Mouse (Mus musculus) limb, embryonic 13.5 days (tissue): ENCODE measurements around the gene Dad1. TPM values are rescaled to one million over a fixed set of nuclear protein-coding genes. Genes with fewer than 3 reads are reported as not detected.

Experiments
- ATAC-seq: fragments of 200-750 bp; cut with Nextera tagmentation; 2 replicates; pipeline ENCODE4 v1.8.0; 2017; ENCODE audit warnings: low read depth, moderate number of reproducible peaks, moderate TSS enrichment; ENCODE audit not compliant: low FRiP score
- H3K27ac ChIP-seq: fragments of 300-500 bp; sonication (generic); 2 replicates; pipeline ENCODE4 v1.5.1; 2015; ENCODE audit warnings: inconsistent platforms, mild to moderate bottlenecking, moderate library complexity
- H3K27me3 ChIP-seq: fragments of 300-500 bp; sonication (generic); 2 replicates; pipeline ENCODE4 v1.6.1; 2015; ENCODE audit warnings: mild to moderate bottlenecking, inconsistent platforms
- H3K36me3 ChIP-seq: fragments of 300-500 bp; sonication (generic); 2 replicates; pipeline ENCODE4 v1.6.1; 2015; ENCODE audit warnings: inconsistent platforms, mild to moderate bottlenecking, moderate library complexity
- H3K4me1 ChIP-seq: fragments of 300-500 bp; sonication (generic); 2 replicates; pipeline ENCODE4 v1.6.1; 2015; ENCODE audit warnings: inconsistent platforms
- H3K4me2 ChIP-seq: fragments of 300-500 bp; sonication (generic); replicated peaks from 2 replicates; pipeline ENCODE4 v1.6.1; 2015; ENCODE audit warnings: inconsistent platforms, mild to moderate bottlenecking, moderate library complexity
- H3K4me3 ChIP-seq: fragments of 300-500 bp; sonication (generic); 2 replicates; pipeline ENCODE4 v1.5.1; 2015; ENCODE audit warnings: moderate library complexity, mild to moderate bottlenecking, inconsistent platforms
- H3K9ac ChIP-seq: fragments of 300-500 bp; sonication (generic); 2 replicates; pipeline ENCODE4 v1.6.1; 2015; ENCODE audit warnings: mild to moderate bottlenecking, inconsistent platforms
- H3K9me3 ChIP-seq: fragments of 300-500 bp; sonication (generic); 2 replicates; pipeline ENCODE4 v1.6.1; 2016; ENCODE audit warnings: inconsistent platforms
- WGBS: fragments of 180-500 bp; shearing (Covaris S2); methylation state at CpG from one replicate; pipeline ENCODE4 v1.1.7; 2015; 5-methylcytosine and 5-hydroxymethylcytosine counted together
- polyA plus RNA-seq: library from polyadenylated mRNA; unstranded; fragments of >200 nt; fragmentation: Nextera tagmentation; extraction: Ambion mirVana; gene quantifications from 2 replicates; pipeline ENCODE4 v1.2.1, GENCODE M21; 2015

The Dad1 gene
- polyA plus RNA-seq, 1 experiment from 2014 or later = 357 TPM

DNA sequence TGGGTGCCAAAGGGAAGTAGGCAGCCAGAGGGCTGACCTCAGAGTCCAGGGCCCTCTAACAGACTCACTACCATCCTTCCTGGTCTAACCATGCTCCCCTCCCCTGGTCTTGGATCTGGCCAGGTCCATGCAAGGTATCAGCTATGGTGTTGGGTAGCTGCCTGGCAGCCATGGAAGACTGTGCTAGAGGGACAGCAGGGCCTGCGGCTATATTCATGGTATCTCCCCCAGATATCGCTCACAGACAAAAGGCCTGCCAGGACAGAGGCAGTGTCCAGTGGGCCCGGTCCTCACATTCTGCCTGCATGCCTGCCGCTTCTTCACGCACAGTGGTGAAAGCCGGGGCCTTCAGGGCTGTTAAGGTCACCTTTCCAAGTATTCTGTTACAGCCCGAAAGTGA lies 10.3 kb upstream of the Dad1 start:
- Histone ChIP-seq H3K4me3 (no peak overlapping the region), H3K9me3 (no peaks in the 10 kb centered on the region), H3K27me3 (no peaks in the 10 kb centered on the region), H3K9ac (no peak overlapping the region), H3K4me2 (no peak overlapping the region), H3K4me1 (peaks cover 9% of the 10 kb centered on the region), H3K36me3 (peaks cover 56% of the 10 kb centered on the region), H3K27ac (no peak overlapping the region)
- no peak for ATAC-seq
- 89% methylated on average over 7 of the region's 7 CpGs for WGBS

DNA sequence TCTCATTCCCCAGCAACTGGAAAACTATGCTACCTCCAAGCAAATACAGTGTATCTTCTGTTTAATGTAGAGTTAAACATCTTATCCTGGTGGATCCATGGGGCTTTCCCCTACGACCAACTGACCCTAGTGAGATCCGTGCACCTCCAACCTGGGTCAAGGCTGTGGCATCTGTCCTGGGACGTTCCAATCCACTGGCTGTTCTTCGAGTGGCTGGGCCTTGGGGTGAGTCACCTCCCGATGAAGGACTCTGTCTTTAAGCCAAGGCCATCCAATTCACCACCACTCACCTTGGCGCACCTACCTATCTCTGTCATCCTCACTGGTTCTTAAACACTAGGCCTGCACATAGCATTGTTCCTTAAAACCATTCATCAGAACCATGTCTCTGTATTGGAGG lies 9.2 kb upstream of the Dad1 start:
- WGBS = 93% methylated on average over 6 of the region's 6 CpGs
- Histone ChIP-seq H3K27ac (no peak overlapping the region), H3K36me3 (peaks cover 44% of the 10 kb centered on the region), H3K4me2 (no peak overlapping the region), H3K4me1 (peaks cover 16% of the 10 kb centered on the region), H3K27me3 (no peaks in the 10 kb centered on the region), H3K9ac (no peak overlapping the region), H3K9me3 (no peaks in the 10 kb centered on the region), H3K4me3 (no peak overlapping the region)
- no peak for ATAC-seq

DNA sequence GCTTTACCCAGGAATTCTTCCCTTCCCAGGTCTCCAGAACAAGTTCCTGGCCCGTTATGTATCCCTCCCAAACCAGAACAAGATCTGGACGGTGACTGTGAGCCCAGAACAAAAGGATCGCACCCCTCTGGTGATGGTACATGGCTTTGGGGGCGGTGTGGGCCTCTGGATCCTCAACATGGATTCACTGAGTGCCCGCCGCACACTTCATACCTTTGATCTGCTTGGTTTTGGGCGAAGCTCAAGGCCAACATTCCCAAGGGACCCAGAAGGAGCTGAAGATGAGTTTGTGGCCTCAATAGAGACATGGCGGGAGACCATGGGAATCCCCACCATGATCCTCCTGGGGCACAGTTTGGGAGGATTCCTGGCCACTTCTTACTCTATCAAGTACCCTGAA lies 8.7 kb upstream of the Dad1 start:
- peaks cover 16% of the 10 kb centered on the region for H3K4me1 ChIP-seq
- H3K27ac ChIP-seq = no peak overlapping the region
- H3K9me3 ChIP-seq = no peaks in the 10 kb centered on the region
- WGBS = 93% methylated on average over 8 of the region's 8 CpGs
- ATAC-seq = no peak
- no peaks in the 10 kb centered on the region for H3K27me3 ChIP-seq
- H3K4me3 ChIP-seq = no peak overlapping the region
- H3K4me2 ChIP-seq = no peak overlapping the region
- peaks cover 40% of the 10 kb centered on the region for H3K36me3 ChIP-seq
- H3K9ac ChIP-seq = no peak overlapping the region

DNA sequence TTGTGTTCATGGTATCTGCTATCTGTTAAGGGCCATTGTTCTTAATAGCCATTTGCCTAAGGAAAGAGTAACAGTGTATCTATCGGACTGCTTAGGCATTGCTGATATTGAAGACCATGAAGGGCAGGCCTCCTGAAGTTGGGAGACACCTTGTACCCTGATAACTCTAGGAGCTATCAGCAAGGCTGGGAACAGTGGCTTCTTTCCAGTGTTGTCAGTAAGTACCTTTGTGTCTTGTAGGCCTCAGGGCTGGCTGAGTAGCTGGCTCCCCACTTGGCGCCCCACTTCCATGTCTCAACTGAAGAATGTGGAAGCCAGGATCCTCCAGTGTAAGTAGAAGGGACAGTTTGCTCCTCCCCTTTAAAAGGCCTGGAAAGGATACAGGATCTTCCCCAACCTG lies 7.5 kb upstream of the Dad1 start:
- 94% methylated on average over 2 of the region's 2 CpGs for WGBS
- H3K27ac ChIP-seq = no peak overlapping the region
- H3K27me3 ChIP-seq = no peaks in the 10 kb centered on the region
- H3K36me3 ChIP-seq = peaks cover 28% of the 10 kb centered on the region
- H3K4me2 ChIP-seq = no peak overlapping the region
- ATAC-seq = no peak
- H3K9me3 ChIP-seq = no peaks in the 10 kb centered on the region
- peaks cover 16% of the 10 kb centered on the region for H3K4me1 ChIP-seq
- no peak overlapping the region for H3K9ac ChIP-seq
- no peak overlapping the region for H3K4me3 ChIP-seq

DNA sequence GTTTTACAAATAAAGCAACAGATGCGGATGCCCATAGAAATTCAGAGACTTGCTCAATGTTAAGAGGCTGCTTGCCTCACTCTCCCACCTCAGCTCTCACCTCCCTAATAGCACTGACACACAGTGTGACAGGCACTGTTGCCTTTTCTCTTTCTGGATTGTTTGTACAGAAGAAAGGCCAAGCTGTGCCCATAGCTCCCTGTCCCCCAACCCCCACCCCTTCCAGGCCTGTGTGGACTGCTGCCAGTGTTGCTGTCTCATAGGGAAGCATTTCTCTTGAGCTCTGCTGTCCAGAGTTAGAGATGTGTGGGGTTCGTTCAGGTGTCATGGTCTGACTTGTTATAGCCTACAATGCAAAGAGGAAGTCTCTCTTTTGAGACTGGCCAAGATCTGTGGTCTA lies 6.3 kb upstream of the Dad1 start:
- Histone ChIP-seq H3K27ac (no peak overlapping the region), H3K36me3 (peaks cover 26% of the 10 kb centered on the region), H3K4me3 (peak overlapping the region; percentile 63), H3K27me3 (no peaks in the 10 kb centered on the region), H3K4me1 (peaks cover 16% of the 10 kb centered on the region), H3K9me3 (no peaks in the 10 kb centered on the region), H3K4me2 (peak overlapping the region; percentile 77), H3K9ac (peak overlapping the region; percentile 76; the same call in 1 of the 2 replicates)
- ATAC-seq = no peak
- 78% methylated on average over 2 of the region's 2 CpGs for WGBS

DNA sequence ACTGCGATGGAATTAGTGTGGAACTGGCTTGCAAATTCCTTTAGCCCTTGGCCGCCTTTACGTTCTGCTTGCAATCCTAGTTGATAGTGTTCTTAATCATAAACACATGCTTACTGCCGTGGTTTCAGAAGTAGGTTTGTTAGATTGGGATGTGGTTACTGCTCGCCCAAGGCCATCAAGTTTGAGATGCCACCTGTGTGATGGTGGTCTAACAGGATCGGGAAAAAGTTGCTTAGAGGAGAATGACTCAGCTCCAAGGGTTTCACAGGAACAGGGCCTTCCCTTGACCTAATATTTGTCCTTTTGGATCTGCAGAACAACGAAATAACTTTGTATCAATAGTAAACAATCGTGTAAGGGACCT lies 5.8 kb upstream of the Dad1 start:
- Histone ChIP-seq H3K9me3 (no peaks in the 10 kb centered on the region), H3K36me3 (peaks cover 26% of the 10 kb centered on the region), H3K4me3 (peak overlapping the region; percentile 63), H3K27ac (peak overlapping the region; percentile 79; the same call in 1 of the 2 replicates), H3K4me1 (peaks cover 21% of the 10 kb centered on the region), H3K9ac (peak overlapping the region; percentile 76), H3K4me2 (peak overlapping the region; percentile 77), H3K27me3 (no peaks in the 10 kb centered on the region)
- peak; percentile 3 for ATAC-seq
- 11% methylated on average over 8 of the region's 8 CpGs for WGBS

DNA sequence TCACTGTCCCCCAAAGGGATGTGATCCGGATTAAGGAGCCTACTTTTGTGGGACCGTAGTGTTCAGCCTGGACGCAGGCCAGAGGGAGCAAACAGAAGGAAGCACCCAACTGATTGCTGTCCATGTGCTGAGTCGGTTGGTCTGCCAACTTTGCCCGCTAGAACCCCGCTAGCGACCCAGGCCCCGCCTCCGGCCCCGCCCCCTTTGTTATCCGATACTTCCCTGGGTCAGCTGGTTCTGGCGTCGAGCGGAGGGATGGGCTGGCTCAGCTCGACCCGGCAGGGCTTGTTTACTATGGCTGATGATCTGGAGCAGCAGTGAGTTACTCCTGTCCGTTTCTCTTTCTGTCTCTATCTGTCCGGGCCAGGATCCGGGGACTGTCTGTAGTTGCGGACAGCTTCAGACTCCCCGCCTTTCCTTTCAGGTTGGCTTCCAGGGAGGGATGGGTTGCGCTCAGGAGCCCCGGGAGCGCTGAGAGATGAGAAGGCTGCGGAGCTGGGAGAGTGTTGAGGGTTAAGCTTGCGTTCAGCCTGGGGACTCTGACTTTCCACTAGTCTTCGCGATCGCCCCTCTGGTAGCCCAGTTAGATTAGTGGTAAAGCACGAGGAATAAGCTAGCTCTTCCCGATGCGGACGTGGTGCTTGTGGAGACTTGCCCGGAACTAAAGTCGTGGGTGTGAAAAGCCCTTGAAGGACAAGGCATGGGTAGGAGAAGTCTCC lies 5.3 kb upstream of the Dad1 start:
- Histone ChIP-seq H3K9ac (peak overlapping the region; percentile 76), H3K27me3 (no peaks in the 10 kb centered on the region), H3K4me3 (peak overlapping the region; percentile 63), H3K27ac (peak overlapping the region; percentile 79; the same call in 1 of the 2 replicates), H3K36me3 (peaks cover 23% of the 10 kb centered on the region), H3K9me3 (no peaks in the 10 kb centered on the region), H3K4me1 (peaks cover 26% of the 10 kb centered on the region), H3K4me2 (peak overlapping the region; percentile 77)
- under 1% methylated on average over 35 of the region's 35 CpGs for WGBS
- ATAC-seq = peak; percentile 96

DNA sequence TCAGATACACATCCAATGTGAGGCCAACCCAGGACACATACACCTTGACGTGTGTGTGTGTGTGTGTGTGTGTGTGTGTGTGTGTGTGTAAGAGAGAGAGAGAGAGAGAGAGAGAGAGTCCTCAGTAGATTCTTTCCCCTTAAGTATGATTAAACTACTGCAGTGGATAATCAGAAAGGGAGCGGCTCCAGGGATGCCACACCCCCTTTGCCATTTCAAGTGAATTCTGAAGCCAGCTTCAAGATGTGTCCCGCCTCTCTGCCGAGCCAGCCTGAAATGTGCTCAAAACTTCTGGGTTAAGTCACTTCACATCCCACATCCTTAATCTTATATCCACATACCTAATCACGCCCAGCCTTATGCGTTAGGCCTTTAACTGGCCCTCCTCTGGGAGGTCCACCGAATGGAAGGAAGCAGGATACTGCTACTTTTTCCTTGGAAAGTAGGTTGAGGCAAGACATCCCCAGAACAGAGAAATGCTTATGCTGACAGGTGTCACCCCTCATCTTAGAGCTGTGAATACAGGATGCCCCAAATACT lies 4.3 kb upstream of the Dad1 start:
- no peak for ATAC-seq
- H3K9me3 ChIP-seq = no peaks in the 10 kb centered on the region
- peaks cover 26% of the 10 kb centered on the region for H3K4me1 ChIP-seq
- no peak overlapping the region for H3K9ac ChIP-seq
- H3K4me3 ChIP-seq = no peak overlapping the region
- H3K27me3 ChIP-seq = no peaks in the 10 kb centered on the region
- 61% methylated on average over 7 of the region's 7 CpGs for WGBS
- H3K36me3 ChIP-seq = peaks cover 15% of the 10 kb centered on the region
- H3K27ac ChIP-seq = no peak overlapping the region
- H3K4me2 ChIP-seq = peak overlapping the region; percentile 77

DNA sequence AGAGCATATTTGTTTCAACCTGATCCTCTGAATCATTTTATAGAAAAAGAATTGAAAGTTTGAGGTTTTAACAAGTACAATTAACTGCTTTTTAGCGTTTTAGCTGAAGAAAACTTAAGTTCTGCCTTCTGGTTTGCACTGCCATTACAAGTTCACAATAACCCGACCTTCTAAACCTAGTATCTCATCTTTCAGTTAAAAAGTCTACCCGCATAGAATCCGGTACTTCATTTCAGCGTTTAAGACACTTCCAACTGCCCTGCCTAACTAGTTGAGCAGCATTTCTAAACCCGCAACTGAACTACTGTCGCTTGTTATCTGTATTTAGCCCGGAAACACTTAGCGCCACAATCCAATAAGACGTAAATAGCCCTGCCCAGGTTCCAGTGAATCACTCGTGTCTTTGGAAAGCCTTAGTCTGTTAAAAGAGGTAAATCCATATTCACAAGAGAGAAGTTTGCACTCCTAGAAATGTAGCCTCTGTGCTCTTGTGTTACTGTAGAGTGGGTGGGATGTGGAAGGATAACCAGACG lies 832 bp upstream of the Dad1 start:
- ATAC-seq = no peak
- Histone ChIP-seq H3K27me3 (no peaks in the 10 kb centered on the region), H3K4me1 (peaks cover 48% of the 10 kb centered on the region), H3K36me3 (peaks cover 7% of the 10 kb centered on the region; the same call in 1 of the 2 replicates), H3K4me2 (peak overlapping the region; percentile 74), H3K4me3 (peak overlapping the region; percentile 78), H3K27ac (no peak overlapping the region), H3K9me3 (no peaks in the 10 kb centered on the region), H3K9ac (peak overlapping the region; percentile 78; the same call in 1 of the 2 replicates)
- whole genome bisulfite sequencing = 61% methylated on average over 12 of the region's 12 CpGs

DNA sequence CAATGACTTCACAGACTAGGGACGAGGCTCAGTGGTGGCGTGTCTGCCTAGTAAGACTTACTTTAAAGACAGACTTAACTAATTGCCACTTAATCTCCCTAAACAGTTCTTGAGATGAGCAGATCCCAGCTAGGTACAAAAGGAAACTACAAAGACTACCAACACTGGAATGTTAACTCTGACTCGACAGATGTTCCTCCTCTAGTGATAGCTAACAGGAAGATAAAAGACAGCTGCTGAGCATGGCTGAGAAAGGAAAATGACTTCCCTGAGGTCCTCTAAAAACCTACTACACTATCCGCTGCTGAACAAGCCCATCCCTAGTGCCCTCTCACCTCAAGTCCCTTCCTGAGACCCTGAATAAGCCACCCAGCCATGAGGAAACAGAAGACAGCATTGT lies 3.8 kb downstream of the Dad1 start:
- Histone ChIP-seq H3K4me3 (no peak overlapping the region), H3K27me3 (no peaks in the 10 kb centered on the region), H3K9me3 (no peaks in the 10 kb centered on the region), H3K27ac (no peak overlapping the region), H3K4me2 (no peak overlapping the region), H3K36me3 (peaks cover 40% of the 10 kb centered on the region), H3K4me1 (peaks cover 49% of the 10 kb centered on the region), H3K9ac (no peak overlapping the region)
- ATAC-seq = no peak
- WGBS = 36% methylated on average over 4 of the region's 4 CpGs

DNA sequence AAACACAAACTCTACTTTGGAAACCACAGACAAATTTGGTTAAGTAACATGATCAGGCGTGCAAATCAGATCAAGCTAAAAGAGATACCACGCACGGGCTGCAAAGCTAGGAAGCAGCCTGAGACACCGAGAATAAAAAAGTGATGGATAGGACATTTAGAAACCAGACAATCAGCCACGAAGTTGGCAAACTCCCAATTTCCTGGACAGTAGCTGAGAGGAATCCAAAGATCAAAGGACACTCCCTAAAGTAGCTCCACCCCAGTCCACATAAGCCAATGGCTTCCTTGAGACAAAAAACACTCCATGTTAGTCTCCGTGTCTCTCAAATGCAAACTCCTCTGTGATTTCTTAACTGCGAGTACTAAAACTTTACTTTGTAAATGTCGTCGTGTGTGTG lies 4.6 kb downstream of the Dad1 start:
- Histone ChIP-seq H3K36me3 (peaks cover 43% of the 10 kb centered on the region), H3K4me3 (no peak overlapping the region)

DNA sequence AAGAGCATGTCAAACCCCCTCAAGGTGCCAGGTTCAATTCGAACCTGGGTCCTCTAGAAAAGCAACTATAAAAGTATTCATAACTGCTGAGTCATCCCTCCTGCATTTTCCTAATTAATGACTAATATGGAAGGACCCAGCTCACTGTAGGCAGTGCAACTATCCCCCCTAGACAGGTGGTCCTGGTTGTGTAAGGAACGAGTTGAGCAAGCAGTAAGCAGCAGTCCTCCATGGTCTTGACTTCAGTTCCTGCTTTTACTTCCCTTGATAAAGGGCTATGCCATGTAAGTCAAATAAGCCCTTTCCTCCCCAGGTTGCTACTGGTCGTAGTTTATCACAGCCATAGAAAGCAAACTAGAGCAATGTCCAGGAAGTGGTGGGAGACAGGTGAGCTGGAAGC lies 7.7 kb downstream of the Dad1 start:
- Histone ChIP-seq H3K4me1 (peaks cover 23% of the 10 kb centered on the region), H3K9ac (no peak overlapping the region), H3K4me2 (no peak overlapping the region), H3K27me3 (no peaks in the 10 kb centered on the region), H3K4me3 (no peak overlapping the region), H3K9me3 (no peaks in the 10 kb centered on the region), H3K27ac (no peak overlapping the region), H3K36me3 (peaks cover 62% of the 10 kb centered on the region)
- no peak for ATAC-seq
- WGBS = 86% methylated on average over 3 of the region's 3 CpGs

More for the DNA sequence above, 4.6 kb downstream of the Dad1 start:
- Histone ChIP-seq H3K4me2 (no peak overlapping the region), H3K27ac (no peak overlapping the region), H3K27me3 (no peaks in the 10 kb centered on the region), H3K9me3 (no peaks in the 10 kb centered on the region), H3K4me1 (peaks cover 41% of the 10 kb centered on the region), H3K9ac (no peak overlapping the region)
- no peak for ATAC-seq
- 61% methylated on average over 9 of the region's 9 CpGs for WGBS
